Mouse (Mus musculus): ENCODE measurements around the gene Scgb3a1. TPM values are rescaled to one million over a fixed set of nuclear protein-coding genes. Genes with fewer than 3 reads are reported as not detected.

Gene Scgb3a1
- total RNA-seq, 2 experiments from 2014 or later, result 1.2 TPM; not detected in 1

DNA sequence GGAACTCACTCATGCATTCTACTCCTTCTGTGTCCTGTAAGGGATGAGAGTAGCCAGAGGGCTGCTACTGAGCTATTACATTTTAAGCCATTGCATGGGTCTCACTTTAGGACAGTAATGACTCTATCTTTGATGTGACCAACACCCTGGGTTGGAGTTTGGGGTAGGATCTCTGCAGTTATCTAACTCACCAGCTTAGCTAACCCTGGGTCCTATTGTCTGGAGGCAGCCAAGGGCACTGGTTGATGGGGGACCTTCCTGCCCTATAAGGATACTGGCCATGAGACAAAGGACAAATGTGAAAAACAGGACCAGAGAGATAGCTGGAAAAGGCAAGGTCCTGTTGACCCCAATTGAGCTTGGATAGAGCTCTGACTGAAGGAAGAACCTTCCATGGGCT lies 7.9 kb upstream of the Scgb3a1 start:
- intact Hi-C loops (cut with DNase I), result no loop called here
- no peak for DNase-seq

GRCm38 (mm10) chr11:49658065-49658464 lies 5.3 kb upstream of the Scgb3a1 start:
- intact Hi-C loops (cut with DNase I), result no loop called here
- peak in 1 of 2 experiments; percentile 17 for DNase-seq

DNA sequence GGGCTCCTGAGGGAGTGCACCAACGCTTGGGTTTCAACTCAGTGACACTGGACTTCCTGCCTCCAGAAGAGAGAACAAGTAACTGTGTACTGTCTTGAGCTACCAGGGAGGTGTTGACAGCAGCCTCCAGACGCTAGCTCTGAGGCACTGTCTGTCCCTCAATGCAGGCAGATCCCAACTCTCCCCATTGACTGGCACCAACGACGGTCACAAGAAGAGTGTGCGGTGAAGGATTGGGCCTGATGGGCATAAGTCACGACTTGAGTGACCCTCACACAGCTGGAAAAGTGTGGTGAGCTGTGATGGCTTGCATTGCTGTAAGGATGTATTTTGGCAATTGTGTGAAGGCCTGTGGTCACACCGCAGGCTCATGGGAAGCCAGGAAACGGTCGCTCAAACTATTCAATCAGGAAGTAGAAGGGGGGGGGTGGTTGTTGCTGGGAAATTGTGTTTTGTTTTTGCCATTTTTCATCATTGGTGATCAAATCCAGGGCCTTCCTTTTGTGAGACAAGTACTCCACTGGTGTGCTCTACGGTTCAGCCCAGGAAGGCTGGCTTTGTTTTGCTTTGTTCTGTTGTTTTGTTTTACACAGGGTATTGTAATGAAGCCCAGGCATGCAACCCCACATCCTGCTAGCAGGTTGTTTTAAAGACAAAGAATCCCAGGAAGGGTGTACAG lies 4.5 kb upstream of the Scgb3a1 start:
- intact Hi-C loops (cut with DNase I), result no loop called here
- peak in 1 of 2 experiments; percentile 26 for DNase-seq

GRCm38 (mm10) chr11:49659470-49659799 lies 4.0 kb upstream of the Scgb3a1 start:
- intact Hi-C loops (cut with DNase I), result no loop called here
- DNase-seq, result no peak

DNA sequence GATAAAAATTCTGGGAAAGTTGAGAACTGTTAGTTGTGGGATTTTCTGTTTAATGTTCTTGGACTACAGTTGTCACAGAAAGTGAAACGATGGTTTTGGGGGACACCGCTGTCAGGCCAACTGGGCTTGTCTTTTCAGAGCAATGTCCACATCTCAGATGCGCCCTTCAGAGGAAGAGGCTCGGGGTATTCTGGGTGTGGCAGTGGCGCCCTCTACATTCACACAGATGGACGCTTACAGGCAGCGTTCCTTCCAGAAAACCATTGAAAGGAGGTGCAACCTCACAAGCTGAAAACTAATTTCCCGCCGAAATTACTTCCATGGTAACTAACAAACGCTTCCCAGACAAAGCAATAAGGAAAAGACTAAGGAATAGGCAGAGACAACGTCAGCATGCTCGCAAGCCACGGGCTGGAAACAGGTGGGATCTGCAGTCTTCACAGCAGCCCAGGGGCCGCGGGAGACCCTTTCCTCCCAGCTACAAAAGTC lies 1.1 kb upstream of the Scgb3a1 start:
- intact Hi-C loops (cut with DNase I), result no loop called here
- no peak for DNase-seq

GRCm38 (mm10) chr11:49664262-49665140 lies 1.1 kb downstream of the Scgb3a1 start:
- intact Hi-C loops (cut with DNase I), result no loop called here

GRCm38 (mm10) chr11:49665462-49665861 lies 2.1 kb downstream of the Scgb3a1 start:
- no peak for DNase-seq
- intact Hi-C loops (cut with DNase I), result no loop called here

More at GRCm38 (mm10) chr11:49664262-49665140, 1.1 kb downstream of the Scgb3a1 start:
- DNase-seq, result no peak

- intact Hi-C loops (cut with DNase I), result no loop called here
- no peak for DNase-seq
Measured at GRCm38 (mm10) chr11:49673433-49673832, 10.0 kb downstream of the Scgb3a1 start.

DNA sequence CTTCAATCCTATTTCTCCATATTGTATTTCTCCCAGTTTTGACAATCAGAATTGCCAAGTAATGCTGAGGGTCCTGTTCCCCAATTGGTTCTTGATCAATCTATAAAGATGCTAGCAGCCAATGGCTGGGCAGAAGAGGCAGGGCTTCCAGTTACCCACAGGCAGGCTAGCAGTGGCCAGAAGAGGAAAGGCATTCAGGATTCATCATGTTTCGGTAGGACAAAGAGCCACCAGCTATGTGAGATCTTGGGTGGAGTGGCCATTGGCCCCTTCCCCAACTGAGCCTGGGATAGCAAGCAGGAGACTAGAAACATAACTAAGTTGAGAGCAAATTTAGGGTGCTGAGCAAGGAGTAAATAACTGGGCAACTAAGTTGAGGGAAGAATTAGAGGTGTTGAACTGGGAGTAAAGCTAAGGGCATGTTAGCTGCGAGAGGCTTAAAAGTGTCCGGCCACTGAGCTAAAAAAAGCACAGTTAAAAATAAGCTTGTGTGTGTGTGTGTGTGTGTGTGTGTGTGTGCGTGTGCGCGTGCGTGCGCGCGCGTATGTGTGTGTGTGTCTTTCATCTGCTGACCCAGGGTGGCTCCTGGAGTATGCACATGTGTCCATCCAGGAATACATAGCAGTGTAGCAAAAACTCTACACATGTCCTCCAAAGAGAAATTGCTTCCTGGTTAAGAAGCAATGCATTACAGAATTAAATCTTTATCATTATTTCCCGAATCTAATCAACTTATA lies 21.0 kb downstream of the Scgb3a1 start:
- DNase-seq, result no peak
- intact Hi-C loops (cut with DNase I), result no loop called here

DNA sequence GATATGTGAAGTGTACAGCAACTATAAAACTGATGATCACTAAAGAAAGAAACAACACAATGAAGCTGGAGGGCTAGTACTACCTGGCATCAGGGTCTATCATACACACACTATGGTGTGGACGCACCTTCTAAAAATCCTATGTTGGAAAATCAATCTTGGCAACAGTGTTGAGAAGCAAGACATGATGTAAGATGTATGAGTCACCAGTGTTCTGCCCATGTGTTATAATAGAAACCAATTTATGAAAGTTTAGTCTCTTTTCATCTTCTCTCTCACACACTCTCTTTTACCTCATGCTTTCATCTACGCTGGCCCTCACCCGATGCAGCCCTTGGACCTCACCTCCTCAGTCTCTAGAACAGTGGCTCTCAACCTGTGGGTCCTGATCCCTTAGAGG lies 31.6 kb downstream of the Scgb3a1 start:
- DNase-seq, result no peak
- intact Hi-C loops (cut with DNase I), result no loop called here

DNA sequence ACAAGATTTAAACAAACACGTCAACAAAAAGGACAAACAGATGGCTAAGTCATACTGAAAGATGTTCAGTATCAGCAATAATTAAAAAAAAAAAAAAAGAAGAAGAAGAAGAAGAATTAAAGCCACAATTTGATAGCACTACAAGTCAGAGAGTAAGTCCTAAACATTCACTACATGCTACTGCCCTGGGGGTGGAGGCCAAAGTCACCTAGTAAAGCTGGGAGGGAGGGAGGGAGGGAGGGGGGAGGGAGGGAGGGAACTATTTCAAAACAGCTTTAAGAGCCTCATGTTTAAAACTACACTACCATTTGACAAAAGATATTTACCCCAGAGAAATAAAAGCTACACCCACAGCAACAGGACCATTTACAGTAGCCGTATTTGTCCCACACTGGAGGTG lies 32.3 kb downstream of the Scgb3a1 start:
- intact Hi-C loops (cut with DNase I), result no loop called here
- no peak for DNase-seq

GRCm38 (mm10) chr11:49696472-49696871 lies 33.1 kb downstream of the Scgb3a1 start:
- no peak for DNase-seq

GRCm38 (mm10) chr11:49697779-49698178 lies 34.4 kb downstream of the Scgb3a1 start:
- DNase-seq, result no peak
- intact Hi-C loops (cut with DNase I), result no loop called here

More at GRCm38 (mm10) chr11:49696472-49696871, 33.1 kb downstream of the Scgb3a1 start:
- intact Hi-C loops (cut with DNase I), result no loop called here

DNA sequence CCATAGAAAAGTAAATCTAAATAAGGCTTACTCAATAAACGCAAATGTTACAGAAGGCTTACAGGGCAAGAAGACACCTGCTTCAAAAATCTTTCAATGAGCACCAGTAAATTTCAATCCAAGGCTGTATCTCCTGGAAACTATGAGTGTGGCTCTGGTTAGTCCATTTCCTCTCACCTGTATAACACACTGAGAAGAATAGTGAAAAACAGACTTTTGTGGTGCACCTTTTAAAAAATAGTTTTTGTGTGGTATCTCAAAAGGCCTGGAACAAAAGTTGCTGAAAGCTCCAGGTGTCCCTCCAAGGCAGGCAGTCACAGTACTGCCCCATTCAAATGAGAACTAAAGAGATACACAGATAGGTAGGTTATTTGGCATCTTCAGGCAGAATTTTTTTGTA lies 35.7 kb downstream of the Scgb3a1 start:
- intact Hi-C loops (cut with DNase I), result no loop called here

GRCm38 (mm10) chr11:49702014-49702413 lies 38.6 kb downstream of the Scgb3a1 start:
- intact Hi-C loops (cut with DNase I), result no loop called here
- DNase-seq, result no peak

More for the DNA sequence above, 35.7 kb downstream of the Scgb3a1 start:
- DNase-seq, result no peak

DNA sequence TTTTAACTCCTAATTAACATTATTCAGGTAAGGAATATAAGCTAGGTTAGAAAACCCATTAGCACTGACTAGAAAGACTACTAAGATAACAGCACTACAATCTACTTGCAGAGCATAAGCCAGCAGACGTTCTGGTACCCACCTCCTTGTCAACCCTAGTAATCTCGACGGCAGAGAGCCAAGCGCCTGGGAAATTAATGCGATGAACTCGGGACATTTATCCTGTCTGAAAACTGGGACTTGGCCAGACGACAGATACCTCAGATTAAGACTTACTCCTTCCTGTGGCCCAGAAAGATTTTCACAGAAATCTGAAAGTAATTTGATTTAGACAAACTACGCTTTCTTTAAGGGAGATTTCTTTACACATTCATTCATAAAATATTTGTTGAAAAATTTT lies 41.4 kb downstream of the Scgb3a1 start:
- intact Hi-C loops (cut with DNase I), result no loop called here

DNA sequence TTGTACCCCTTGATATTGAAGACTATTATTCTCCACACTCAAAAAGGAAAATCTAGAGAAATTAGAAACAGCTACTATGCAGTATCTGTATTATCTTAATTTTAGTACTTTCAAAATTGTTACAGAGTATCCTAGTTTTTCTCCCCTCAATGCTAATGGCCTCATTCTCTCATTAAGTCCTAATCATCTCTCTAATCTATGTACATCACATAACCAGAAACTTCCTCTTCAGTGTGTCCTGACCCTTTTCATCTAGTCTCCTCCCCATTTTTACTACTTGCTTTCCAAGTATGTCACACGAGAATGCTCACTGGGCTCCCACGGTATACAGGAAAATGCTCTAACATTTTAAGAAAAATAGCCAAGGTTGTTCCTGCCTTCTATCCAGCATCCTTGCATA lies 44.4 kb downstream of the Scgb3a1 start:
- DNase-seq, result no peak
- intact Hi-C loops (cut with DNase I), result no loop called here

More for the DNA sequence above, 41.4 kb downstream of the Scgb3a1 start:
- no peak for DNase-seq

GRCm38 (mm10) chr11:49710664-49711063 lies 47.3 kb downstream of the Scgb3a1 start:
- intact Hi-C loops (cut with DNase I), result loop anchor here (5.0 kb wide), 2 partner anchors 137 to 502 kb away; partner anchors contain the start of genes Mapk9, Mgat4b and Sqstm1
- DNase-seq, result no peak

GRCm38 (mm10) chr11:49711981-49712554 lies 48.7 kb downstream of the Scgb3a1 start:
- intact Hi-C loops (cut with DNase I), result loop anchor here (2.0 to 5.0 kb wide), 3 partner anchors 59 to 500 kb away; partner anchors contain the start of genes Mapk9, Mgat4b and Sqstm1
- peak in 1 of 2 experiments; percentile 36 for DNase-seq

All from heart, postnatal 36 days (tissue).